Mouse (Mus musculus) brain, adult 2 months (tissue): Measurements from ENCODE around the gene Dhx58.

Source experiments
- DNase-seq: peaks from one replicate; pipeline ENCODE4 v3.0.0; 2011; ENCODE audit warnings: low read depth, low spot score

The Dhx58 gene

GRCm38 (mm10) chr11:100646265-100646664 is 57.8 kb downstream of the Dhx58 start:
- peak; percentile 54 for DNase-seq
